Mouse (Mus musculus) stomach, embryonic 15.5 days (tissue): Measurements from ENCODE around the gene Glis2. TPM values are rescaled to one million over a fixed set of nuclear protein-coding genes. Genes with fewer than 3 reads are reported as not detected.
A peak's percentile ranks its signal among the peaks of the same experiment; 100 is the strongest.

Source experiments
- ATAC-seq: fragments of 200-750 bp; cut with Nextera tagmentation; 2 replicates; pipeline ENCODE4 v1.8.0; 2017; ENCODE audit warnings: low read depth, moderate number of reproducible peaks, moderate TSS enrichment; ENCODE audit not compliant: insufficient read depth, low FRiP score
- H3K27ac ChIP-seq: fragments of 300-500 bp; sonication (generic); 2 replicates; pipeline ENCODE4 v1.5.1; 2015; ENCODE audit warnings: mild to moderate bottlenecking, inconsistent platforms
- H3K27me3 ChIP-seq: fragments of 300-500 bp; sonication (generic); replicated peaks from 2 replicates; pipeline ENCODE4 v1.6.1; 2015; ENCODE audit warnings: inconsistent platforms
- H3K36me3 ChIP-seq: fragments of 300-500 bp; sonication (generic); 2 replicates; pipeline ENCODE4 v1.6.1; 2015; ENCODE audit warnings: inconsistent platforms
- H3K4me1 ChIP-seq: fragments of 300-500 bp; sonication (generic); 2 replicates; pipeline ENCODE4 v1.6.1; 2015; ENCODE audit warnings: inconsistent platforms
- H3K4me2 ChIP-seq: fragments of 300-500 bp; sonication (generic); 2 replicates; pipeline ENCODE4 v1.6.1; 2015; ENCODE audit warnings: mild to moderate bottlenecking, inconsistent platforms
- H3K4me3 ChIP-seq: fragments of 300-500 bp; sonication (generic); replicated peaks from 2 replicates; pipeline ENCODE4 v1.5.1; 2015; ENCODE audit warnings: inconsistent platforms
- H3K9ac ChIP-seq: fragments of 300-500 bp; sonication (generic); 2 replicates; pipeline ENCODE4 v1.6.1; 2015; ENCODE audit warnings: inconsistent platforms
- H3K9me3 ChIP-seq: fragments of 300-500 bp; sonication (generic); 2 replicates; pipeline ENCODE4 v1.6.1; 2016; ENCODE audit warnings: inconsistent platforms
- WGBS: fragments of 180-500 bp; shearing (Covaris S2); methylation state at CpG from one replicate; pipeline ENCODE4 v1.1.7; 2015; 5-methylcytosine and 5-hydroxymethylcytosine counted together
- polyA plus RNA-seq: library from polyadenylated mRNA; unstranded; fragments of >200 nt; fragmentation: Nextera tagmentation; extraction: Ambion mirVana; gene quantifications from 2 replicates; pipeline ENCODE4 v1.2.1, GENCODE M21; 2015

Glis2 gene
- polyA plus RNA-seq, 1 experiment from 2014 or later: 30.6 TPM

- H3K36me3 ChIP-seq: peaks cover 24% of the 10 kb centered on the region
- no peak overlapping the region for H3K4me3 ChIP-seq
- 0 out of 2 replicates have a peak, but pooled peaks have one; percentile 20 for ATAC-seq
- no peak overlapping the region for H3K9ac ChIP-seq
- no peaks in the 10 kb centered on the region for H3K27me3 ChIP-seq
- peak overlapping the region; percentile 62 for H3K27ac ChIP-seq
- no peak overlapping the region for H3K4me2 ChIP-seq
- H3K9me3 ChIP-seq: no peaks in the 10 kb centered on the region
- H3K4me1 ChIP-seq: peaks cover 55% of the 10 kb centered on the region
- WGBS: 38% methylated on average over 9 of the region's 9 CpGs
Measured at GRCm38 (mm10) chr16:4607818-4608531, 13.5 kb downstream of the Glis2 start.

DNA sequence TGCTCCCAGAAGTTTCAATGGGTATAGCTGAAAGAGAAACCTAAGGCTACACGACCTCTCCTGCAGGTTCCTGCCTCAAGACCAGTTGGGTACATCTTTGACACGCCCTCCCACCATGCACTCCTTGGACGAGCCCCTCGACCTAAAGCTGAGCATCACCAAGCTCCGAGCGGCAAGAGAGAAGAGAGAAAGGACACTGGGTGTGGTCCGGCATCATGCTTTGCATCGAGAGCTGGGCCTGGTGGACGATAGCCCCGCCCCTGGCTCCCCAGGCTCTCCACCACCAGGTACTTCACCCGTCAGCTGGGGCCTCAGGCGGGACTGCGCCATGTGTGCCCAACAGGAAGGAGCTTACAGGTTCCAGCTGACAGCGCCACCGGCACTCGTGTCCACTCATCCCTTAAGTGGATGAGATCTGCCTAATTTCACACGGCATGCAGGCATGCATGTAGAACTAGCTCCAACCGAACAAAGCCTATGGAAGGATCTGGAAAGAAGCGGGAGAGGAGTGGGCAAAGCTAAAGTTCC, 14.1 kb downstream of the Glis2 start:
- Histone ChIP-seq H3K9ac (no peak overlapping the region), H3K9me3 (no peaks in the 10 kb centered on the region), H3K4me2 (no peak overlapping the region), H3K27me3 (no peaks in the 10 kb centered on the region), H3K4me3 (no peak overlapping the region), H3K27ac (no peak overlapping the region), H3K36me3 (peaks cover 28% of the 10 kb centered on the region), H3K4me1 (peaks cover 49% of the 10 kb centered on the region)
- 75% methylated on average over 19 of the region's 19 CpGs for WGBS
- ATAC-seq: no peak

GRCm38 (mm10) chr16:4611193-4611592, 16.7 kb downstream of the Glis2 start:
- no peak overlapping the region for H3K27ac ChIP-seq
- no peaks in the 10 kb centered on the region for H3K27me3 ChIP-seq
- H3K4me1 ChIP-seq: peaks cover 23% of the 10 kb centered on the region
- WGBS: 92% methylated on average over 5 of the region's 5 CpGs
- no peak for ATAC-seq
- H3K4me2 ChIP-seq: no peak overlapping the region
- H3K9ac ChIP-seq: no peak overlapping the region
- H3K4me3 ChIP-seq: no peak overlapping the region
- peaks cover 43% of the 10 kb centered on the region for H3K36me3 ChIP-seq
- no peaks in the 10 kb centered on the region for H3K9me3 ChIP-seq

GRCm38 (mm10) chr16:4611676-4612075, 17.2 kb downstream of the Glis2 start:
- ATAC-seq: no peak
- Histone ChIP-seq H3K4me3 (no peak overlapping the region), H3K4me2 (no peak overlapping the region), H3K36me3 (peaks cover 44% of the 10 kb centered on the region), H3K4me1 (peaks cover 18% of the 10 kb centered on the region), H3K27ac (no peak overlapping the region), H3K27me3 (no peaks in the 10 kb centered on the region), H3K9me3 (no peaks in the 10 kb centered on the region), H3K9ac (no peak overlapping the region)
- WGBS: 91% methylated on average over 7 of the region's 7 CpGs

GRCm38 (mm10) chr16:4613736-4614135, 19.2 kb downstream of the Glis2 start:
- 89% methylated on average over 9 of the region's 9 CpGs for WGBS
- H3K9me3 ChIP-seq: no peaks in the 10 kb centered on the region
- H3K4me1 ChIP-seq: no peaks in the 10 kb centered on the region
- H3K9ac ChIP-seq: no peak overlapping the region
- H3K27ac ChIP-seq: no peak overlapping the region
- no peaks in the 10 kb centered on the region for H3K27me3 ChIP-seq
- no peak overlapping the region for H3K4me3 ChIP-seq
- peaks cover 40% of the 10 kb centered on the region for H3K36me3 ChIP-seq
- no peak overlapping the region for H3K4me2 ChIP-seq
- no peak for ATAC-seq

GRCm38 (mm10) chr16:4614639-4615038, 20.1 kb downstream of the Glis2 start:
- Histone ChIP-seq H3K36me3 (peaks cover 37% of the 10 kb centered on the region), H3K27ac (no peak overlapping the region), H3K27me3 (no peaks in the 10 kb centered on the region), H3K4me3 (no peak overlapping the region), H3K4me1 (no peaks in the 10 kb centered on the region), H3K9ac (no peak overlapping the region), H3K9me3 (no peaks in the 10 kb centered on the region), H3K4me2 (no peak overlapping the region)
- ATAC-seq: no peak
- WGBS: 90% methylated on average over 3 of the region's 3 CpGs

GRCm38 (mm10) chr16:4615297-4615696, 20.8 kb downstream of the Glis2 start:
- no peak overlapping the region for H3K27ac ChIP-seq
- ATAC-seq: no peak
- no peaks in the 10 kb centered on the region for H3K9me3 ChIP-seq
- no peaks in the 10 kb centered on the region for H3K27me3 ChIP-seq
- H3K4me1 ChIP-seq: no peaks in the 10 kb centered on the region
- H3K4me2 ChIP-seq: no peak overlapping the region
- 75% methylated on average over 1 of the region's 1 CpGs for WGBS
- H3K9ac ChIP-seq: no peak overlapping the region
- H3K36me3 ChIP-seq: peaks cover 35% of the 10 kb centered on the region
- no peak overlapping the region for H3K4me3 ChIP-seq

GRCm38 (mm10) chr16:4616829-4617228, 22.3 kb downstream of the Glis2 start:
- Histone ChIP-seq H3K9ac (no peak overlapping the region), H3K4me2 (no peak overlapping the region), H3K9me3 (no peaks in the 10 kb centered on the region), H3K27me3 (no peaks in the 10 kb centered on the region), H3K4me1 (no peaks in the 10 kb centered on the region), H3K27ac (no peak overlapping the region), H3K4me3 (no peak overlapping the region), H3K36me3 (peaks cover 26% of the 10 kb centered on the region)
- no peak for ATAC-seq
- WGBS: 77% methylated on average over 4 of the region's 4 CpGs

DNA sequence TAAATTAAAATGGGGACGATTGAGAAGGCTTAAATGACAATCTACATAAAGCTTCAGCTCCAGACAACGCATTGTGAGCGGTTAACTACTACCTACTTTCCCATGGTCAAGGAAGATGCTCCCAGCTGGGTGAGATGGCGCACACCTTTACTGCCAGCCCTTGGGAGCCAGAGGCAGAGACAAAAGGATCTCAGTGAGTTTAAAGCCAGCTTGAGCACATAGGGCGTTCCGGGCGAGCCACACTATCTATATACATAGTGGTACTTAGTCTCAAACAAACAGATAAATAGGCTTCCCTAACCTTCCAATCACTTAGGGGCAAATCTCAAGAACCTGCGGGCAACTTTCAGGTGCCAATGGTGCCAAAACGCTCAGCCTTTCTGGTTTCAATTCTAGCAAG, 29.6 kb downstream of the Glis2 start:
- Histone ChIP-seq H3K4me2 (peak overlapping the region; percentile 73), H3K27me3 (no peaks in the 10 kb centered on the region), H3K4me3 (peak overlapping the region; percentile 76), H3K27ac (peak overlapping the region; percentile 86), H3K9ac (peak overlapping the region; percentile 42; the same call in 1 of the 2 replicates), H3K36me3 (no peaks in the 10 kb centered on the region), H3K4me1 (peaks cover 15% of the 10 kb centered on the region), H3K9me3 (no peaks in the 10 kb centered on the region)
- WGBS: 12% methylated on average over 9 of the region's 9 CpGs
- ATAC-seq: no peak

- H3K4me1 ChIP-seq: peaks cover 15% of the 10 kb centered on the region
- H3K4me2 ChIP-seq: peak within 1 kb of the TSS; percentile 73
- H3K27me3 ChIP-seq: no peaks in the 10 kb centered on the region
- H3K36me3 ChIP-seq: no peaks in the 10 kb centered on the region
- peak; percentile 93 for ATAC-seq
- H3K9ac ChIP-seq: peak within 1 kb of the TSS; percentile 42
- peak within 1 kb of the TSS; percentile 76 for H3K4me3 ChIP-seq
- H3K27ac ChIP-seq: peak within 1 kb of the TSS; percentile 86
- WGBS: under 1% methylated on average over 56 of the region's 56 CpGs
- H3K9me3 ChIP-seq: no peaks in the 10 kb centered on the region
Measured at GRCm38 (mm10) chr16:4624481-4625110, 30.1 kb downstream of the Glis2 start, which contains the start of gene Pam16. Gene Pam16, minus strand, starts transcription at chr16:4624988.

DNA sequence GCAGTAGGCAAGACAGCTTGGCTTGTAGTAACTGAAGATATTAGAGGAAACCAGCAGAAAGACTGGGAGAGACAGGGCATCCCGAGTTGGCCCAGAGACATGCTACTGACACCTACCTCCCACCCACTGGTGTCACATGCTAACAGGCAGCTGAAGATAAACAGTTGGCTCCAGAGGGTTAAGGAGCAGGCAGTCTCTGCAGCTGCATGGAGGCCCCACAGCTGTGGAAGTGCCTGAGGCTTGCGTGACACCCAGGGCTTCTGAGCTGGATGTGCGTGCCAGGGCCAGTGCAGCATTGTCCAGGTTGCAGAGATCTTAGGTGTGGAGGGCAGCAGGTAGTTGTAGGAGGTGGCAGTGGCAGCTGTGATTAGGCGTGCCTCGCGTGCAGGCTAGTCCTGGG, 32.6 kb downstream of the Glis2 start:
- no peak overlapping the region for H3K4me2 ChIP-seq
- H3K27me3 ChIP-seq: no peaks in the 10 kb centered on the region
- no peaks in the 10 kb centered on the region for H3K36me3 ChIP-seq
- H3K4me3 ChIP-seq: no peak overlapping the region
- H3K27ac ChIP-seq: no peak overlapping the region
- H3K9me3 ChIP-seq: no peaks in the 10 kb centered on the region
- H3K9ac ChIP-seq: no peak overlapping the region
- ATAC-seq: no peak
- 71% methylated on average over 6 of the region's 6 CpGs for WGBS
- H3K4me1 ChIP-seq: peaks cover 15% of the 10 kb centered on the region

DNA sequence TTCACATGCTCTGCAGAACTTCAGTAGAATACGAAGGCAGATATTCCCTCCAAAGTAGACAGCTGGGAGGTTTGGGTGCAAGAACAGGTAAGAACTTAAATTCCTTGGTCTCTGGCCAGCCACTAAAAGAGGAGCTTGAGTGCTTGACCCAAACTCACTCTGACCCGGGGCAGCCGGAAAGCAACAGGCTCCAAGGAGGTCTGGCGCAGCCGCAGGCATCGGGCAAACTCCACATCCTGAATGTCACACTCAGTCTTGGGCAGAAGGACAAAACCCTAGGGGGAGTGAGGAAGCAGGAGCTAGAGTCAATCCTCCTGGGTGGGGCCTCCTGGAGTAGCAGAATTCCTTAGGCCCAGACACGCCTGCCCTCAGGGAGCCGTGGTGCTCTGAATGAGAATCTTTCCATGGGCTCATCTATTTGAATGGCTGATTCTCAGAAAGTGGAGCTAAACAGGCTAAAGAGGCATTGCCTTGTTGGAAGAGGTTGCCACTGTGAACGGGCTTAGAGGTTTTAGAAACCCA, 34.4 kb downstream of the Glis2 start:
- Histone ChIP-seq H3K4me3 (no peak overlapping the region), H3K9ac (no peak overlapping the region), H3K27ac (no peak overlapping the region), H3K36me3 (0 out of 2 replicates have a peak, but pooled peaks cover 2% of the 10 kb centered on the region), H3K9me3 (no peaks in the 10 kb centered on the region), H3K4me1 (peaks cover 4% of the 10 kb centered on the region; the same call in 1 of the 2 replicates), H3K27me3 (no peaks in the 10 kb centered on the region), H3K4me2 (no peak overlapping the region)
- ATAC-seq: no peak
- 88% methylated on average over 9 of the region's 9 CpGs for WGBS
